Comparison of ENCODE assay signal across 8 mouse cellular contexts in genomic region chr1:185329851-185330250, GRCm38 (mm10). TPM values are rescaled to one million over a fixed set of nuclear protein-coding genes. Genes with fewer than 3 reads are reported as not detected.
DNase-seq lines count a peak whose midpoint lies in the region; ATAC-seq and TF ChIP-seq lines count a peak whose summit lies in the region.

No protein-coding gene starts in this region.

- H3K27ac ChIP-seq in forebrain, embryonic 10.5 days, result no peak overlapping the region
- no peak overlapping the region for H3K27ac ChIP-seq in forebrain, embryonic 14.5 days (ENCODE audit: low read depth, low read length)
- no peak overlapping the region for H3K27ac ChIP-seq in lung, embryonic 14.5 days (ENCODE audit: low read depth)
- no peak overlapping the region for H3K27ac ChIP-seq in limb, embryonic 12.5 days
- H3K27ac ChIP-seq in neural tube, embryonic 14.5 days (ENCODE audit: low read depth, low read length), result no peak overlapping the region

- DNase-seq in forebrain, embryonic 10.5 days (ENCODE audit: extremely low spot score, low spot score), result no peak
- DNase-seq in forebrain, embryonic 14.5 days (ENCODE audit: low spot score), result no peak
- DNase-seq in lung, embryonic 14.5 days, result no peak
- DNase-seq in lung, postnatal 14 days, result no peak
- DNase-seq in layer of hippocampus, postnatal 36 days, result no peak
- no peak for DNase-seq in right cerebral cortex, adult 2 months (ENCODE audit: low spot score in 2 of 2)

- no peak for ATAC-seq in forebrain, embryonic 14.5 days
- no peak for ATAC-seq in lung, embryonic 14.5 days (ENCODE audit: insufficient read depth)
- no peak for ATAC-seq in limb, embryonic 12.5 days (ENCODE audit: insufficient number of reproducible peaks, insufficient read depth, low FRiP score, low TSS enrichment, low read depth)
- ATAC-seq in neural tube, embryonic 14.5 days (ENCODE audit: low read depth), result no peak

- H3K27me3 ChIP-seq in forebrain, embryonic 10.5 days (ENCODE audit: poor library complexity, severe bottlenecking), result no peaks in the 10 kb centered on the region
- H3K27me3 ChIP-seq in forebrain, embryonic 14.5 days (replicated peaks; ENCODE audit: control insufficient read depth, insufficient read depth, low read length), result no peaks in the 10 kb centered on the region
- no peaks in the 10 kb centered on the region for H3K27me3 ChIP-seq in lung, embryonic 14.5 days (ENCODE audit: insufficient read depth, low read length)
- H3K27me3 ChIP-seq in limb, embryonic 12.5 days, result no peaks in the 10 kb centered on the region
- no peaks in the 10 kb centered on the region for H3K27me3 ChIP-seq in neural tube, embryonic 14.5 days (ENCODE audit: control insufficient read depth, insufficient read depth, low read length)

- no peaks in the 10 kb centered on the region for H3K9me3 ChIP-seq in forebrain, embryonic 10.5 days
- H3K9me3 ChIP-seq in forebrain, embryonic 14.5 days (replicated peaks; ENCODE audit: control insufficient read depth, low read length), result no peaks in the 10 kb centered on the region
- no peaks in the 10 kb centered on the region for H3K9me3 ChIP-seq in lung, embryonic 14.5 days (ENCODE audit: low read depth, low read length)
- no peaks in the 10 kb centered on the region for H3K9me3 ChIP-seq in limb, embryonic 12.5 days
- H3K9me3 ChIP-seq in neural tube, embryonic 14.5 days (ENCODE audit: control insufficient read depth, low read length), result no peaks in the 10 kb centered on the region

- 89% methylated on average over 8 of the region's 8 CpGs for WGBS in forebrain, embryonic 10.5 days
- 93% methylated on average over 8 of the region's 8 CpGs for WGBS in forebrain, embryonic 14.5 days
- 89% methylated on average over 8 of the region's 8 CpGs for WGBS in lung, embryonic 14.5 days
- 92% methylated on average over 8 of the region's 8 CpGs for WGBS in limb, embryonic 12.5 days
- 94% methylated on average over 8 of the region's 8 CpGs for WGBS in neural tube, embryonic 14.5 days

- peaks cover 48% of the 10 kb centered on the region for H3K4me1 ChIP-seq in forebrain, embryonic 10.5 days
- peaks cover 9% of the 10 kb centered on the region for H3K4me1 ChIP-seq in forebrain, embryonic 14.5 days (ENCODE audit: control insufficient read depth, insufficient read depth, low read length)
- H3K4me1 ChIP-seq in lung, embryonic 14.5 days (ENCODE audit: insufficient read depth), result no peaks in the 10 kb centered on the region
- peaks cover 16% of the 10 kb centered on the region for H3K4me1 ChIP-seq in limb, embryonic 12.5 days (replicated peaks)
- peaks cover 15% of the 10 kb centered on the region for H3K4me1 ChIP-seq in neural tube, embryonic 14.5 days (ENCODE audit: control insufficient read depth, insufficient read depth, low read length)

- no peak overlapping the region for H3K4me2 ChIP-seq in forebrain, embryonic 14.5 days (ENCODE audit: low read length)
- peak overlapping the region; percentile 72 for H3K4me2 ChIP-seq in lung, embryonic 14.5 days
- peak overlapping the region; percentile 69; the same call in 1 of the 2 replicates for H3K4me2 ChIP-seq in limb, embryonic 12.5 days
- peak overlapping the region; percentile 75; the same call in 1 of the 2 replicates for H3K4me2 ChIP-seq in neural tube, embryonic 14.5 days (ENCODE audit: low read depth, low read length)

- peak overlapping the region; percentile 95 for H3K4me3 ChIP-seq in forebrain, embryonic 10.5 days
- H3K4me3 ChIP-seq in forebrain, embryonic 14.5 days (ENCODE audit: low read depth, low read length), result no peak overlapping the region
- H3K4me3 ChIP-seq in lung, embryonic 14.5 days (ENCODE audit: low read depth, low read length), result peak overlapping the region; percentile 91
- H3K4me3 ChIP-seq in limb, embryonic 12.5 days (replicated peaks), result 0 out of 2 replicates have a peak overlapping the region, but pooled peaks have one; percentile 97
- H3K4me3 ChIP-seq in neural tube, embryonic 14.5 days (ENCODE audit: low read depth, low read length), result peak overlapping the region; percentile 81

- TF ChIP-seq CTCF in lung, embryonic 14.5 days (IDR thresholded peaks at IDR 0.05; ENCODE audit: low read depth), result no peak

- peaks cover 23% of the 10 kb centered on the region for H3K36me3 ChIP-seq in forebrain, embryonic 10.5 days (replicated peaks)
- H3K36me3 ChIP-seq in forebrain, embryonic 14.5 days (ENCODE audit: control insufficient read depth, insufficient read depth, low read length), result peaks cover 17% of the 10 kb centered on the region
- H3K36me3 ChIP-seq in lung, embryonic 14.5 days (ENCODE audit: insufficient read depth), result peaks cover 21% of the 10 kb centered on the region
- peaks cover 24% of the 10 kb centered on the region for H3K36me3 ChIP-seq in limb, embryonic 12.5 days
- H3K36me3 ChIP-seq in neural tube, embryonic 14.5 days (ENCODE audit: control insufficient read depth, insufficient read depth, low read length), result peaks cover 13% of the 10 kb centered on the region

- no peak overlapping the region for H3K9ac ChIP-seq in forebrain, embryonic 14.5 days (ENCODE audit: low read length)
- no peak overlapping the region for H3K9ac ChIP-seq in lung, embryonic 14.5 days
- H3K9ac ChIP-seq in limb, embryonic 12.5 days (replicated peaks), result no peak overlapping the region
- H3K9ac ChIP-seq in neural tube, embryonic 14.5 days (replicated peaks; ENCODE audit: low read depth, low read length), result no peak overlapping the region

RNA-seq across cellular contexts. Expression of gene Iars2, which starts 0.7 kb away (rescaled TPM):
- 27.7 and 30.6 TPM in 2 replicates for polyA plus RNA-seq in forebrain, embryonic 10.5 days (2016; fragmentation: Nextera tagmentation; extraction: Ambion mirVana)
- 18.4 and 19.5 TPM in 2 replicates for polyA plus RNA-seq in forebrain, embryonic 14.5 days (2014; fragmentation: Nextera tagmentation; extraction: Ambion mirVana)
- polyA plus RNA-seq in lung, embryonic 14.5 days (2014; fragmentation: Nextera tagmentation; extraction: Ambion mirVana), result 32.0 and 33.5 TPM in 2 replicates
- 30.3 and 30.7 TPM in 2 replicates for polyA plus RNA-seq in limb, embryonic 12.5 days (2016; fragmentation: Nextera tagmentation; extraction: Ambion mirVana)
- polyA plus RNA-seq in neural tube, embryonic 14.5 days (2014; fragmentation: Nextera tagmentation; extraction: Ambion mirVana), result 19.7 and 22.9 TPM in 2 replicates
- total RNA-seq in layer of hippocampus, postnatal 36 days (2021), result 10 to 100 TPM; 31.7 to 31.9 TPM

RNA-seq across cellular contexts. Expression of gene Bpnt1, which starts 2.1 kb away (rescaled TPM):
- polyA plus RNA-seq in forebrain, embryonic 10.5 days (2016; fragmentation: Nextera tagmentation; extraction: Ambion mirVana), result 33.6 and 36.2 TPM in 2 replicates
- polyA plus RNA-seq in forebrain, embryonic 14.5 days (2014; fragmentation: Nextera tagmentation; extraction: Ambion mirVana), result 18.8 and 18.9 TPM in 2 replicates
- polyA plus RNA-seq in lung, embryonic 14.5 days (2014; fragmentation: Nextera tagmentation; extraction: Ambion mirVana), result 22.8 and 24.3 TPM in 2 replicates
- 23.7 TPM in 2 replicates for polyA plus RNA-seq in limb, embryonic 12.5 days (2016; fragmentation: Nextera tagmentation; extraction: Ambion mirVana)
- polyA plus RNA-seq in neural tube, embryonic 14.5 days (2014; fragmentation: Nextera tagmentation; extraction: Ambion mirVana), result 56.6 and 61.9 TPM in 2 replicates
- total RNA-seq in layer of hippocampus, postnatal 36 days (2021), result 10 to 100 TPM; 74.8 to 76.2 TPM

RNA-seq across cellular contexts. Expression of gene Eprs, which starts 33.0 kb away (rescaled TPM):
- 165 and 166 TPM in 2 replicates for polyA plus RNA-seq in forebrain, embryonic 10.5 days (2016; fragmentation: Nextera tagmentation; extraction: Ambion mirVana)
- 142 and 156 TPM in 2 replicates for polyA plus RNA-seq in forebrain, embryonic 14.5 days (2014; fragmentation: Nextera tagmentation; extraction: Ambion mirVana)
- polyA plus RNA-seq in lung, embryonic 14.5 days (2014; fragmentation: Nextera tagmentation; extraction: Ambion mirVana), result 146 and 147 TPM in 2 replicates
- polyA plus RNA-seq in limb, embryonic 12.5 days (2016; fragmentation: Nextera tagmentation; extraction: Ambion mirVana), result 148 and 151 TPM in 2 replicates
- 131 and 158 TPM in 2 replicates for polyA plus RNA-seq in neural tube, embryonic 14.5 days (2014; fragmentation: Nextera tagmentation; extraction: Ambion mirVana)
- 10 to 100 TPM; 69.1 to 70.7 TPM for total RNA-seq in layer of hippocampus, postnatal 36 days (2021)
